Mouse (Mus musculus) MEL (cell line): ENCODE data around the gene Casp2. TPM values are rescaled to one million over a fixed set of nuclear protein-coding genes. Genes with fewer than 3 reads are reported as not detected.
A peak's percentile ranks its signal among the peaks of the same experiment; 100 is the strongest.

Source experiments
- DNase-seq: peaks from one replicate; pipeline ENCODE4 v3.0.0; 2011; ENCODE audit warnings: low read depth, low spot score
- H3K27ac ChIP-seq: 2 replicates; pipeline ENCODE4 v1.5.1; 2012; ENCODE audit warnings: low read depth, mild to moderate bottlenecking, control low read depth, low read length, moderate library complexity; ENCODE audit not compliant: control insufficient read depth
- H3K27me3 ChIP-seq, 2 experiments: fragments of 150-350 bp in 1 of 2; sonication (generic) in 1 of 2; 2 replicates each; pipeline ENCODE4 v1.6.1; 2012; ENCODE audit warnings: low read length in 2 of 2, mild to moderate bottlenecking in 2 of 2, improper control_type of control experiment in 1 of 2, moderate library complexity in 1 of 2; ENCODE audit not compliant: insufficient read depth in 2 of 2, control insufficient read depth in 1 of 2
- H3K36me3 ChIP-seq, 2 experiments: 2 replicates each; pipeline ENCODE4 v1.6.1; 2012 to 2014; ENCODE audit warnings: low read length in 2 of 2, improper control_type of control experiment in 1 of 2, inconsistent platforms in 1 of 2, mild to moderate bottlenecking in 1 of 2; ENCODE audit not compliant: insufficient read depth in 2 of 2, control insufficient read depth in 1 of 2
- H3K4me1 ChIP-seq, 2 experiments: fragments of 150-350 bp in 1 of 2; sonication (generic) in 1 of 2; 2 replicates each; pipeline ENCODE4 v1.6.1; 2012; ENCODE audit warnings: low read length in 2 of 2, improper control_type of control experiment in 1 of 2, mild to moderate bottlenecking in 1 of 2; ENCODE audit not compliant: insufficient read depth in 2 of 2, control insufficient read depth in 1 of 2
- H3K4me3 ChIP-seq, 2 experiments: fragments of 150-350 bp in 1 of 2; sonication (generic) in 1 of 2; 2 replicates each; pipeline ENCODE4 v1.5.1; 2012; ENCODE audit warnings: low read depth in 2 of 2, low read length in 2 of 2, mild to moderate bottlenecking in 2 of 2, moderate library complexity in 2 of 2, control low read depth in 1 of 2, improper control_type of control experiment in 1 of 2; ENCODE audit not compliant: control insufficient read depth in 1 of 2, insufficient read depth in 1 of 2
- H3K79me2 ChIP-seq: 2 replicates; pipeline ENCODE4 v1.6.1; 2012; ENCODE audit warnings: mild to moderate bottlenecking, low read length, moderate library complexity; ENCODE audit not compliant: control insufficient read depth, poor library complexity, insufficient read depth
- H3K9ac ChIP-seq: 2 replicates; pipeline ENCODE4 v1.6.1; 2012; ENCODE audit warnings: low read depth, mild to moderate bottlenecking, control low read depth, low read length, moderate library complexity; ENCODE audit not compliant: control insufficient read depth, poor library complexity, severe bottlenecking
- H3K9me3 ChIP-seq: fragments of 150-350 bp; sonication (generic); replicated peaks from 2 replicates; pipeline ENCODE4 v1.6.1; 2012; ENCODE audit warnings: mild to moderate bottlenecking, low read length, improper control_type of control experiment, moderate library complexity; ENCODE audit not compliant: insufficient read depth
- BHLHE40 ChIP-seq: IDR thresholded peaks from 2 replicates; pipeline ENCODE4 v1.6.1; 2012; ENCODE audit warnings: low read depth, mild to moderate bottlenecking, inconsistent platforms, low read length, improper control_type of control experiment, borderline replicate concordance
- CHD2 ChIP-seq: IDR thresholded peaks from 2 replicates; pipeline ENCODE4 v1.6.1; 2011; ENCODE audit warnings: low read length, improper control_type of control experiment
- CTCF ChIP-seq, 3 experiments: IDR thresholded peaks in 2 of 3; conservative IDR thresholded peaks in 1 of 3; 2 replicates each; pipeline ENCODE4 v1.5.1; 2011 to 2012; ENCODE audit warnings: low read length in 3 of 3, low read depth in 2 of 3, mild to moderate bottlenecking in 2 of 3, improper control_type of control experiment in 1 of 3, inconsistent platforms in 1 of 3, mixed read lengths in 1 of 3, moderate library complexity in 1 of 3; ENCODE audit not compliant: control insufficient read depth in 1 of 3, insufficient read depth in 1 of 3, poor library complexity in 1 of 3, severe bottlenecking in 1 of 3
- E2F4 ChIP-seq: IDR thresholded peaks from 2 replicates; pipeline ENCODE4 v1.6.1; 2011; ENCODE audit warnings: low read depth, low read length, improper control_type of control experiment, borderline replicate concordance
- EP300 ChIP-seq, 2 experiments: IDR thresholded peaks; 2 replicates each; pipeline ENCODE4 v1.6.1; 2011; ENCODE audit warnings: improper control_type of control experiment in 2 of 2, low read length in 2 of 2, low read depth in 1 of 2, mild to moderate bottlenecking in 1 of 2
- GABPA ChIP-seq: IDR thresholded peaks from 2 replicates; pipeline ENCODE4 v1.6.1; 2012; ENCODE audit warnings: low read depth, mild to moderate bottlenecking, inconsistent platforms, low read length, improper control_type of control experiment, moderate library complexity
- GATA1 ChIP-seq: IDR thresholded peaks from 2 replicates; pipeline ENCODE4 v1.6.1; 2011; ENCODE audit warnings: low read depth, low read length, improper control_type of control experiment
- JUND ChIP-seq: IDR thresholded peaks from 2 replicates; pipeline ENCODE4 v1.6.1; 2011; ENCODE audit warnings: low read depth, mild to moderate bottlenecking, improper control_type of control experiment, low read length
- MAFK ChIP-seq: IDR thresholded peaks from 2 replicates; pipeline ENCODE4 v1.6.1; 2011; ENCODE audit warnings: low read depth, mild to moderate bottlenecking, low read length, improper control_type of control experiment, borderline replicate concordance
- MYC ChIP-seq: IDR thresholded peaks from 2 replicates; pipeline ENCODE4 v1.6.1; 2011; ENCODE audit warnings: low read depth, mild to moderate bottlenecking, low read length, improper control_type of control experiment, moderate library complexity
- RAD21 ChIP-seq: IDR thresholded peaks from 2 replicates; pipeline ENCODE4 v1.6.1; 2011; ENCODE audit warnings: mild to moderate bottlenecking, low read depth, low read length, improper control_type of control experiment
- SIN3A ChIP-seq: IDR thresholded peaks from 2 replicates; pipeline ENCODE4 v1.6.1; 2012; ENCODE audit warnings: low read length, improper control_type of control experiment, inconsistent platforms
- SMC3 ChIP-seq: IDR thresholded peaks from 2 replicates; pipeline ENCODE4 v1.6.1; 2011; ENCODE audit warnings: low read depth, low read length, improper control_type of control experiment
- ZC3H11A ChIP-seq: IDR thresholded peaks from 2 replicates; pipeline ENCODE4 v1.6.1; 2012; ENCODE audit warnings: low read depth, mild to moderate bottlenecking, inconsistent platforms, low read length, improper control_type of control experiment
- ZKSCAN1 ChIP-seq: IDR thresholded peaks from 2 replicates; pipeline ENCODE4 v1.6.1; 2012; ENCODE audit warnings: low read depth, mild to moderate bottlenecking, inconsistent platforms, low read length, improper control_type of control experiment, moderate library complexity
- ZMIZ1 ChIP-seq: IDR thresholded peaks from 2 replicates; pipeline ENCODE4 v1.6.1; 2012; ENCODE audit warnings: low read depth, mild to moderate bottlenecking, inconsistent platforms, low read length, improper control_type of control experiment, moderate library complexity
- ZNF384 ChIP-seq: IDR thresholded peaks from 2 replicates; pipeline ENCODE4 v1.6.1; 2012; ENCODE audit warnings: low read depth, mild to moderate bottlenecking, inconsistent platforms, low read length, improper control_type of control experiment
- polyA plus RNA-seq, 2 experiments: library from polyadenylated mRNA; stranded (reverse) in 1 of 2; unstranded in 1 of 2; fragments of >175 nt in 1 of 2; fragments of >200 nt in 1 of 2; gene quantifications; 2 replicates each; pipeline versions ENCODE4 v1.2.1 to v1.2.4; 2012; ENCODE audit warnings: low replicate concordance in 2 of 2, low read depth in 1 of 2; ENCODE audit not compliant: insufficient read length in 2 of 2, insufficient read depth in 1 of 2, missing spikeins in 1 of 2
- total RNA-seq: library from RNA; depleted of rRNA; stranded (reverse); fragments of 300-350 nt; gene quantifications from 2 replicates; pipeline ENCODE4 v1.2.3, GENCODE M21; 2012

The Casp2 gene
- total and polyA plus RNA-seq, 3 experiments = 21.3 to 42.3 TPM; not detected in 1

- no peak for TF ChIP-seq ZC3H11A
- TF ChIP-seq SIN3A = no peak
- TF ChIP-seq ZKSCAN1 = no peak
Measured at GRCm38 (mm10) chr6:42324067-42324481, 59.3 kb downstream of the Casp2 start (continued).

- DNase-seq = no peak
- Histone ChIP-seq H3K27me3 (peaks cover 0 to 1% of the 10 kb centered on the region in 2 experiments; a peak in 1 of 4 replicates), H3K79me2 (no peaks in the 10 kb centered on the region), H3K4me1 (peaks cover 2 to 22% of the 10 kb centered on the region in 2 experiments), H3K36me3 (peaks cover 0 to 28% of the 10 kb centered on the region in 2 experiments; a peak in 2 of 4 replicates), H3K27ac (no peak within 1 kb of the TSS), H3K4me3 (no peak within 1 kb of the TSS), H3K9me3 (no peaks in the 10 kb centered on the region), H3K9ac (no peak within 1 kb of the TSS)
- TF ChIP-seq JUND (no peak), SIN3A (no peak), CHD2 (no peak), E2F4 (no peak), GATA1 (no peak), GABPA (no peak), MAFK (no peak), MYC (no peak), ZC3H11A (no peak)
Measured at GRCm38 (mm10) chr6:42324482-42325267, 59.9 kb downstream of the Casp2 start, which contains the start of gene Fam131b. TSS of gene Fam131b (minus strand) at chr6:42324643.

DNA sequence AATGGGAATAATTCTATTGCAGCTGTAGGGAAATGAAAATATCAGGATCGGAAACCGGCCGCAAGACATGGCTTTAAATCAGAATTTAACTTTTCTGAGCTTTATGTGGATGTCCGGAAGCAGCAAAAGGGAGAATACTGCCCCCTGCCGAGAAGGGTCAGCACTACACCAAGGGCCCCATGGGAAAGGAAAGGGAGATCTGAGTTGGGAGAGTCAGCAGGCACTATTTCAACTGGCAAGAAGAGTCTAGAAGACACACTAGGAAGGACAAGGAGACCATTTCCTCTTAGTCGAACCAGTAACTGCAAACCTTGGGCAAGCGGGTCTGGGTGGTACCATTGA lies 60.5 kb downstream of the Casp2 start:
- peaks cover 0 to 1% of the 10 kb centered on the region in 2 experiments; a peak in 1 of 4 replicates for H3K27me3 ChIP-seq
- no peak for TF ChIP-seq E2F4
- TF ChIP-seq MAFK = no peak
- TF ChIP-seq SMC3 = peak; percentile 57
- peak; percentile 70 to 72 (median 72) for TF ChIP-seq CTCF (IDR thresholded peaks at IDR 0.05 in 2 of 3, conservative IDR thresholded peaks at IDR 0.05 in 1 of 3; ENCODE audit: control insufficient read depth in 1 of 3, insufficient read depth in 1 of 3, low read depth in 2 of 3, low read length in 3 of 3, poor library complexity in 1 of 3, severe bottlenecking in 1 of 3)
- no peak for TF ChIP-seq ZKSCAN1
- no peak for TF ChIP-seq ZMIZ1
- peak; percentile 48 for TF ChIP-seq RAD21
- TF ChIP-seq BHLHE40 = no peak
- no peak for TF ChIP-seq EP300 (IDR thresholded peaks at IDR 0.05; ENCODE audit: low read depth in 1 of 2, low read length in 2 of 2)
- TF ChIP-seq ZNF384 = no peak
- H3K9ac ChIP-seq = no peak overlapping the region
- peak; percentile 45 for DNase-seq
- H3K9me3 ChIP-seq = no peaks in the 10 kb centered on the region
- H3K4me3 ChIP-seq = no peak overlapping the region
- peaks cover 2 to 22% of the 10 kb centered on the region in 2 experiments for H3K4me1 ChIP-seq
- H3K36me3 ChIP-seq = peaks cover 0 to 28% of the 10 kb centered on the region in 2 experiments; a peak in 2 of 4 replicates
- H3K79me2 ChIP-seq = no peaks in the 10 kb centered on the region
- no peak overlapping the region for H3K27ac ChIP-seq
